Mouse (Mus musculus): Measurements from ENCODE around the gene Vdac2.
A peak's percentile ranks its signal among the peaks of the same experiment; 100 is the strongest.

Gene Vdac2

GRCm38 (mm10) chr14:21824938-21825337 lies at the start of gene Vdac2:
TSS of gene Vdac2 (plus strand) at chr14:21825238.
- no peak for DNase-seq (ENCODE audit: extremely low read depth, low read depth)

GRCm38 (mm10) chr14:21776201-21776600 lies 48.8 kb upstream of the Vdac2 start:
- DNase-seq (ENCODE audit: extremely low read depth, low read depth) = no peak

GRCm38 (mm10) chr14:21786500-21786899 lies 38.5 kb upstream of the Vdac2 start:
- DNase-seq (ENCODE audit: extremely low read depth, low read depth) = no peak

- no peak for DNase-seq (ENCODE audit: extremely low read depth, low read depth)
Observed at GRCm38 (mm10) chr14:21787374-21787773, 37.7 kb upstream of the Vdac2 start.

- DNase-seq (ENCODE audit: extremely low read depth, low read depth) = no peak
Observed at GRCm38 (mm10) chr14:21788121-21788520, 36.9 kb upstream of the Vdac2 start.

- no peak for DNase-seq (ENCODE audit: extremely low read depth, low read depth)
Observed at GRCm38 (mm10) chr14:21790585-21791251, 34.3 kb upstream of the Vdac2 start.

GRCm38 (mm10) chr14:21791722-21792121 lies 33.3 kb upstream of the Vdac2 start:
- DNase-seq (ENCODE audit: extremely low read depth, low read depth) = no peak

GRCm38 (mm10) chr14:21792250-21792649 lies 32.8 kb upstream of the Vdac2 start:
- no peak for DNase-seq (ENCODE audit: extremely low read depth, low read depth)

- DNase-seq (ENCODE audit: extremely low read depth, low read depth) = no peak
Observed at GRCm38 (mm10) chr14:21800641-21801040, 24.4 kb upstream of the Vdac2 start.

GRCm38 (mm10) chr14:21801624-21802023 lies 23.4 kb upstream of the Vdac2 start:
- DNase-seq (ENCODE audit: extremely low read depth, low read depth) = no peak

- DNase-seq (ENCODE audit: extremely low read depth, low read depth) = no peak
Observed at GRCm38 (mm10) chr14:21802543-21803206, 22.4 kb upstream of the Vdac2 start.

GRCm38 (mm10) chr14:21806203-21806602 lies 18.8 kb upstream of the Vdac2 start:
- no peak for DNase-seq (ENCODE audit: extremely low read depth, low read depth)

- peak; percentile 76 for DNase-seq (ENCODE audit: extremely low read depth, low read depth)
Observed at GRCm38 (mm10) chr14:21806631-21807160, 18.3 kb upstream of the Vdac2 start.

GRCm38 (mm10) chr14:21808208-21808922 lies 16.7 kb upstream of the Vdac2 start:
- DNase-seq (ENCODE audit: extremely low read depth, low read depth) = no peak

GRCm38 (mm10) chr14:21809418-21809817 lies 15.6 kb upstream of the Vdac2 start:
- no peak for DNase-seq (ENCODE audit: extremely low read depth, low read depth)

GRCm38 (mm10) chr14:21811301-21811700 lies 13.7 kb upstream of the Vdac2 start:
- DNase-seq (ENCODE audit: extremely low read depth, low read depth) = peak; percentile 70

GRCm38 (mm10) chr14:21811744-21812393 lies 13.2 kb upstream of the Vdac2 start:
- no peak for DNase-seq (ENCODE audit: extremely low read depth, low read depth)

GRCm38 (mm10) chr14:21812590-21813162 lies 12.4 kb upstream of the Vdac2 start:
- peak; percentile 80 for DNase-seq (ENCODE audit: extremely low read depth, low read depth)

GRCm38 (mm10) chr14:21813216-21813615 lies 11.8 kb upstream of the Vdac2 start:
- DNase-seq (ENCODE audit: extremely low read depth, low read depth) = peak; percentile 60

- peak; percentile 20 for DNase-seq (ENCODE audit: extremely low read depth, low read depth)
Observed at GRCm38 (mm10) chr14:21813847-21814246, 11.2 kb upstream of the Vdac2 start.

GRCm38 (mm10) chr14:21814606-21815005 lies 10.4 kb upstream of the Vdac2 start:
- no peak for DNase-seq (ENCODE audit: extremely low read depth, low read depth)

Data from MEL-GATA-1-ER (cell line).